Mouse (Mus musculus) heart, adult 9 months (tissue): ENCODE data around the gene Cmtr1.
"Not testable (repeated sequence)": the region's sequence is repeated elsewhere in the genome, so short reads cannot be mapped to it uniquely, and the experiment has no call there.

Experiments
- DNase-seq, 2 experiments: peaks; one replicate each; pipeline ENCODE4 v3.0.0; 2022; ENCODE audit warnings: low spot score in 2 of 2

The Cmtr1 gene

DNA sequence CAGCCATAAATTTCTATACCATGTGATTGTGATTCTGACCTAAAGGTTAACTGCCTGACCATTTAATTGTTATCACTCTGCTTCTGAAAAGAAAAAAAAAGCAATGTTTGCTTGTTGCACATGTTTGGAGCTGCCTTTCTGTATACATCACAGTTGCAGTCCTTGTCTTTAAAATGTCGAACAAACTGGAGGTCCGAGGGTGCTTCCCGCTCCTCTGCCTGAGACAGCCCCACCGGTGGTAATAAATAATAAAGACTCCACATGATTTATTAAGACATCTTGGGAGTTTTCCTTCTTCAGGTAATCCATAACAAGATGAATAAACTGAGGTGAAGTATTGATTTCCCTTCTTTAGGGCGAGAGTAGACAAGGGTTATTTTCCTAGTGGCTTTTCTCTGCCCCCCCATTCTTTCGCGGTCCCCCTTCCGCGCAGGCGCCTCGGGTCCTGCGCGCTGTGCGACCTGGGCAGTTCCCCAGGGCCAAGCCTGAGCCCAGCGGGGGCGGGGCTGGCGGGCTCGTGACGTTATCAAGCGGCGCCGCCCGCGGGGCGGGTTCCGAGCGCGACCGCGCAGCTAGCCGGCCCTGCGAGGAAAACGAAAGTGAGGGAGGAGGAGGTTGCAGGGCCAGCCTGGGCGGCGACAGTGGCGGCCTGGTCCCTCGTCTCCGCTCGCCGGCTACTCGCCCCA is at the start of gene Cmtr1:
Cmtr1 (plus strand) TSS at position 520 of the 686 bp plus-strand sequence.
- peak; percentile 96 for DNase-seq

DNA sequence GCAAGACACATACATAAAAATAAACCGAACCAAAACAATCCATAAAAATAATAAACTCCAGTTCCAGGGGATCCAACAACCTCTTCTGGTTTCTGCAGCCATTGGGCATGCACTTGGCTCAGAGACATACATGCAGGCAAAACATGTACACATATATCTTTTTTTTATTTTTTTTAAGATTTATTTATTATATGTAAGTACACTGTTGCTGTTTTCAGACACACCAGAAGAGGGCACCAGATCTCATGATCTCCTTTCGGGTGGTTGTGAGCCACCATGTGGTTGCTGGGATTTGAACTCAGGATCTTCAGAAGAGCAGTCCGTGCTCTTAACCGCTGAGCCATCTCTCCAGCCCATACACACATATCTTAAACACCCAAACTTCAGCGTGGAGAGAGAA is 46.9 kb upstream of the Cmtr1 start:
- DNase-seq = not testable (repeated sequence)

DNA sequence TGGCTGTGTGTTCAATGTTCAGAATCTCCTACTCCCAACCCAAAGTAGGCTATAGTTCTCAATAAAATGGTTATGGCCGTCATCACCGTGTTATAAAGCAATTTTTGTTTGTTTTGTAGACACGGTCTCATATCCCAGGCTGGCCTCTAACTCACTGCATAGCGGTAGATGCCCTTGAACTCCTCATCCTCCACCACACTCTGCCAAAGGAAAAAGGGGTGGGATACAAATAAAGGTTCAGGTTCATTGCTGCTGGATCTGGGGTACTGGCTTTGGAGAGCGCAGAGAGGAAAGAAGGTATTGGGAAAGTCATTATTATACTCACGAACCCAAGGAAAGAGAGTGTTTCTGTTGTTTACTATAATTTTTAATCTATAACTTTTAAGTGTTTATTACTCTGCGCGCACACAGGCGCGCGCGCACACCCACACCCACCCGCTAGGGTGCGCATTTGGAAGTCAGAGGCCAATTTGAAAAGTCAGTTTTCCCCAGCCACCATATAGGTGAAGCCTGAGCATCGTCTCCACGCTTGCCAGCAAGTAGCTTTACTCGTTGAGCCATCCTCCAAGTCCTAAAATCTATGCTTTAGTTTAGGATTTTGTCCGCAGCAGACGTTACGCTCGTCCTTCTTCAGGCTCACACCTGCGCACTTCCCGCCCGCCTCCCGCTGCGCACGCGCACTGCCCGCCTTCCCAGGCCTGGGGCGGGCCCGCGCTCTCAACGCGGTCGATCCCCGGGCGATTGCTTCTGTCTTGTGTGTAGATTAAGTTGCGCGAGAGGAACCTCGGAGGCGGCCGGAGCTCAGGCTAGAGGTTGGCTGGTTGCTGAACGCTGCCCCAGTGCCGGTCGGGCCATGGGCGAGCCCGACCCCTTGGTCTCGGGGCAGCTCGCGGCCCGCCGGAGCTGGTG is 46.0 kb upstream of the Cmtr1 start, which contains the start of the genes Rnf8 and Gm28043:
Rnf8 (plus strand) TSS at position 676 of the 909 bp plus-strand sequence.
Gm28043 (plus strand) TSS at position 762 of the 909 bp plus-strand sequence.
- DNase-seq = peak; percentile 93 to 94

DNA sequence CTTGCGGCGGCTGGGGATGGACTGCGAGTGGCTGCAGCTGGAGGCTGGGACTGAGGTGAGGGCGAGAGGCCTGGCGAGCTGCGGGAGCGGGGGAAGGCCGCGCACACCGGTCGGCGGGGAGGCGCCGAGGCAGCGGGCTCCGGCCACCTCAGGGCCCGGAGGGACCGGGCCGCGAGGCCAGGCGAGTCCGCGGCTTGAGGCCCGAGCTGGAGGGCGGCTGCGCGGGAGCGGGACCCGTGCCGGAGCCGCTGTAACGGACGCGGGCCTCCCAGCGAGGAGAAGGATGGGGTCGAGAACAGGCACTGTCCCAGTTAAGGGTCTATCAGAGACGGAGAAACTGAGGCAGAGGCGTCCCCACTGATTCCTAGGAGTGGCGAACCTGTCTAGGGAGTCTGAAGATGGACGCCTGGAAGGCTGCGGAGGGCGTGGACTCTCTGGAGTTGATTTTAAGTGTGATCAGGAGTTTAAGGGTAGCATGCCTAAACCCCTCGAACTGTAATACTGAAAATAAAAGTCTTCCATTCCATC is 45.3 kb upstream of the Cmtr1 start:
- DNase-seq = no peak

DNA sequence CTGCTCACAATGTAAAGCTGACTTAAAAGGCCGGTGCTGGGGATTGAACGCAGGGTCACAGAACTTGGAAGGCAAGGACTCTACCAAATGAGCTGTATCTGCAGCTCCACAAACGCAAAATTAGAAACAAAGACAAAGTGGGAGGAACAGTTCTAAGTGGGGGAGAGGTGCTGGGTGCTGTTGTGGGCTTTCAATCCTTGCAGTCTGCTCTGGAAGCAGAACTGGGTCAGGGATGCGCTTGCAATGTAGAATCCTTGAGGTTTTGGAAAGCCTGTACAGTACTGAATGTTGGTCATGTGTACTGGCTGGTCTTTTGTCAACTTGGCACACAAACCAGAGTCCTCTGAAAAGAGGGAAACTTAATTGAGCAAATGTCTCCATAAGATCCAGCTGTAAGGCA is 44.8 kb upstream of the Cmtr1 start:
- DNase-seq = no peak

DNA sequence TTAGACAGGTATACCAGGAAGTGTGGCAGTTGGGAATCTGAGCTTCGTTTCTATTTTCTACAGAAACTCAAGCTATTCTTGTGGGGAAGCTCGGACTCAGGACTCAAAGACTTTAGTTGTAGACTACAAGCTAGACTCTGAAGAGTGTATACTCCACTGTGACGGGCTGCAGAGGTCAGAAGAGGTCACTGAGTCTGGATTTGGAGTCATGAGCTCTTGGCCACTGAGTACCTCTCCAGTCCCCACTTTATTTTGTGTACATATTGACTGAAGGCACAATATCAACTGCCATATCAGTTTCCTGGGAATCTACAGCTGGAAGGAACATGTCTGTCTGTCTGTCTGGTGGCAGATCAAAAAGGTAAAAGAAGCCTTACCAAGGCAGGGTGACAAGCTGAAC is 41.2 kb upstream of the Cmtr1 start:
- no peak for DNase-seq

DNA sequence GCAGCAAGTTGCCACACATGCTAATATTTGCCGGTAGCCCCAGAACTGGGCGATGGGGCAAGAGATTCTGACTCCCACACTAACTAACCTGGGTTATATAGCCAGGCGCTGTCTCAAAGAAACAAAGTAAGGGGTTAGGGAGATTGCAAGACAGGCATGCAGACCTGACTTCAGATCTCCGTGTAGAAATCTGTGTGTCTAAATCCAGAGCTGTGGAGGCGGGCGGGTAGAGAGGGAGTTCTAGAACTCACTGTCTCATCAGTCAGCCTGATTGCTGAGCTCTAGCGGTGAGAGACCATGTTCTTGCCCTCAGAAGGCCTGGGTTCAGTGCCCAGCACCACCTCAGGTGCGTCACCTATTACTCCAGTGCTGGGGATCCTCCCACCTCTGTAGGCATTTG is 36.9 kb upstream of the Cmtr1 start:
- no peak for DNase-seq

DNA sequence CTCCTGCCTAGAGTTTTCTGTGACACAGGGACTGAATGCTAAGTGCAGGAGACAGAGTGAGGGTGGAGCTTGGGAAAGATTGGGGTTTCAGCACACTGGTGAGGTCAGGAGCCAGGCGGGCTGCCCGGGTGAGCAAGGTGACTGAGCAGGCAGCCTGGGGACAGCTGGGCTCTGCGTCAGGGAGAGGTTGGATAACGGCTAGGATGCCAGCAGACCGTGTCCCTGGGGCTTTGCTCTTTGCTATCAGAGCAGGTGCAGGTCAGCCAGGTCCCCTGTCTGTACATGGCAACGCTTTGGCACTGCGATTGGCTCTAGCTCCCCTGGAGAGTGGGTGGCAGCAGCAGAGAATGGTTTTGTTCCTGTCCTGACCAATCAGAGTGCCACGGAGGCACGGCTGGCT is 33.1 kb upstream of the Cmtr1 start:
- DNase-seq = peak in 1 of 2 experiments; percentile 17

DNA sequence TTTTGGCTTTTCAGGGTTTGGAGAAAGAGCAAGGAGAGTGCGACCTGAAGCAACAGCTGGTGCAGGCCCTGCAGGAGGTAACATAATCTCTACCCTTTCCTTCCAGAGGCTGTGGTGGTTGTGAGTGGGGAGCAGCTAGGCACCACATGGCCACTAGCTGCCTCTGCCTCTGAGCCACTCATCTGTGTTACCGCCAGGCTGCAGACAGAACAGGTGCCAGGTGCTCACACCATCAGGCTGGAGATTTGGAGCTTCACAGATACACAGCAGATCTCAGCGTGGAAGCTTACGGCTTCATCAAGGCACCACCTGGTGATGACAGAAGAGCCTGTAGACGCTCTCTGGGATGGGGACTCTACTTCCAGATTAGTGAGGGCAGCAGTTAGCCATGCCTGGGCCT is 31.4 kb upstream of the Cmtr1 start:
- no peak for DNase-seq

DNA sequence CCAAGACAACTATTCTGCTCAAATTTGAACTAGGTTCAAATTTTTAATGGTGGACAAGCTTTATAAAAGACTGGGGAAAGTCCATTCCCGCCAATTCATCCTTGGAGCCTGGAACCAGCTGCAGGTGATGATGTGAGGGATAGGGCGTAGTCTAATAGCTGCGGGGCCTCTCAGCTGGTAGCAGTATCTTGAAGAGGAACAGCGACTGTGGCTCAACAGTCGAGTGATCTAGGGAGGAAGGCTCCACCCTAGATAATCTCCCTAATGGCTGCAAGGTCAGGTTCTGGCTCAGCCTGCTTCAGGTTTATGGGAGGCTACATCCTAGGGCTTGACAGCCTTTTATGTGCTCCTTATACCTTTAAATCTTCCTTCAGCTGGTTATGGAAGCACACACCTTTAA is 30.8 kb upstream of the Cmtr1 start:
- DNase-seq = no peak

DNA sequence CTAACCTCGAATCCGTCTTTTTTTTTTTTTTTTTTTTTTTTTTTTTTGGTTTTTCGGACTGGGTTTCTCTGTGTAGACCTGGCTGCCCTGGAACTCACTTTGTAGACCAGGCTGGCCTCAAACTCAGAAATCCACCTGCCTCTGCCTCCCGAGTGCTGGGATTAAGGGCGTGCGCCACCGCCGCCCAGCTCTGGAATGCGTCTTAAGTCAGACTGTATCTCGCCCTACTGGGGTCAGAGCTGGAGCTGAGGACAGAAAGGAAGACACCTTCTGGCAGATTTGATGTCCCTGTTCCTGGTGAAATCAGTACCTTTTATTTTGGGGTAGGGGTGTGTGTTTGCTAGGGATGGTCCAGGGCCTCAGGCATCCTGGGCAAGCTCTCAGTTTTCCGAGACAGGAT is 28.1 kb upstream of the Cmtr1 start:
- no peak for DNase-seq

DNA sequence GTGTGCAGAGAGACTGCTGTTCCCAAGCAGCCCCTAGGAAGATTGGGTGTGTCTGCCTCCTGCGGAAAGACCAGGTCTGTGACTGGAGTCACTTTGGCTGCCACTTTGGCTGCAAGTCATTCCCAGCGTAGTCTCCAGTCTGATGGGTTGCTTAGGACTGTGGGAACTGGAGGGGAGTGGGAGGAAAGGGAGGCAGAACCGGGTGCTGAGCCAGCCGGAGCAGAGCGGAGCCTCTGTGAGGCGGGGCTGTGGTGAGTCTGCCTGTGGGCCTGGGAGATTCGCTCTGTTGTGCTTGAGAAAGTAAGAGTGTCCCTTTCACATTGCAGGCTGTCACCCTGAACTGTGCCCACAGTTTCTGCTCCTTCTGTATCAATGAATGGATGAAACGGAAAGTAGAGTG is 24.9 kb upstream of the Cmtr1 start:
- no peak for DNase-seq

DNA sequence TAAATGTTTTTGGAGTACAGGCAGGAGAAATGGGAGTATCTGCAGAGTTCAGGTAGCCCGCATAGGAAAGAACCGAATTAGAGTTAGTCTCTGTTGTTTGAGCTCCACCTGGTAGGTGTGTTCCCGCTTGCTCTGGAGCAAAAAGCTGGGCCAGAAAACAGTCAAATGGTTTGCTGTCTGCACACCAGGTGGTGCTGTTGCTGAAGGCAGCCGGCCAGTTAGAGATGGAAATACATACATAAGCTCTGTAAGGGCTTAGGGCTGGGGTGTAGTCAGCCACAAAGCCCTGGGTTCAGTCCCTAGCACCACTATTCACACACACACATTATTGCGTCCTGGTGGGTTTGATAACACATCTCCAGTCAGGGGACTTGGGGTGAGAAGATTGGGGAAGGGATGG is 24.3 kb upstream of the Cmtr1 start:
- DNase-seq = peak in 1 of 2 experiments; percentile 9

DNA sequence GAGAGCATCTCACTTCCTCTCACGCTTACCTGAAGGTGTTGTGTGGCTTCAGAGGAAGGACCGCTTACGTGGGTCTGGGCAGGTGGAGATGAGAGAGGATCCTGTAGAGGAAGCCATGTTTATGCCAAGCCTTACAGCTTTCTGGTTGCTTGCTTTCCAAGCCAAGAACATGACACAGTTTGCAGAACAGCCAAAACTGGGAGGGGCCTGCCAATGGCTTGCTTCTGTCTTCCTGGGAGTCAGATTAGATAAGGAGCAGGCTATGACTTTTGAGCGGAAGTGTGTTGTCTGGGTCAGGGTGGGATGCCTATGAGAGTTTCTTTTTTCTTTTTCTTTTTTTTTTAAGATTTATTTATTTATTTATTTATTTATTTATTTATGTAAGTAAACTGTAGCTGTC is 23.0 kb upstream of the Cmtr1 start:
- DNase-seq = peak; percentile 22 to 36

DNA sequence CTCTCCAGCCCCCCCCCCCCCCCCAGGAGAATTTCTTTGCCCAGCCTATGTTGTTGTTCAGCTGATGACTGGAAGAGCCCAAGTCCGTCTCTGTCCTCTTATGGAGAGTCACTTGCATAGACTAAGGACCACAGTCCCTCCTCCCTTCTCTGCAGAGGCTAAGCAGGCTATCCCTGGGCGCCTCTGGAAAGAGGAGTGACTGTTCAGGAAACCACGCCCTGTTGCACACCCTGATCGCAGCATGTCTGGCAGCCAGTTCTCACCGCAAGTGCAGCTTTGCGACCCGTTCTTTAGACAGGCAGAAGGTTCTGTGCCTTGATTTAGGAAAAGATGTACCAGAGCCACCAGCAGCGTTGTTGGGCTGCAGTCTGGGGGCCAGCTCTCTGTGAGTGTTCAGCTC is 22.5 kb upstream of the Cmtr1 start:
- peak; percentile 21 for DNase-seq

DNA sequence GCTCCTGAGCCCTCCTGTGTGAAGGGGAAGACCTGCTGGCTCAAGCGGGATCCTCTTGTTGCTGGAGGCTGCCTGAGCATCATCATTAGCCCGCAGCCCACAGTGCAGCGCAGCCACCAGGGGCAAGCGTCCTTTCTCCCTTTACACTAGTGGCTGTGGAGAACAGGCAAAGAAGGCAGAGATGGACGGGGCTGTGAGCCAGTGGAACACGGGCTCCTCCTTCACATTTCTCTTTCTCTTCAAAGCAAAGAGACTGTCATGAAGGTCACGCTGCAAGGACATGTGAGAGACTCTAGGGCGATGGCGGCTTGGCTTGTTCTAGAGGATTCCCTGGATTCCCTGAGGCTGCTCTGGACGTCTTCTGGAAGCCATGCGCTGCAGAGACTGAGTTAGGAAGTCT is 19.4 kb upstream of the Cmtr1 start:
- no peak for DNase-seq

DNA sequence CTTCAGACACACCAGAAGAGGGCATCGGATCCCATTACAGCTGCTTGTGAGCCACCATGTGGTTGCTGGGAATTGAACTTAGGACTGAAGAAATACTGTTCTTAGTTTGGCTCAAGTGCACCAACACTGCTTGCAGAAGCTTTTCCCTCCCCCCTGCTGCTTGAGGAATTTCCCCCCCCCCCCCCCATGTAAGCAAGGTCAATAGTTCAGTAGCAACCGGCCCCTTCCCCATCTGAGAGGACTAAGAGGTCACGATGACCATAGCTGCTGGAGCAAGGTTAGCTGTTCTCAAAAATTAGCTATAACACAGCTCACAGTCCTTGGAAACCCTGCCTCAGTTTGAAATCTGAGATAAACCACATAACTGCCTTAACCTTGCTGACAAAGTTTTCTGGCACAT is 18.2 kb upstream of the Cmtr1 start:
- no peak for DNase-seq

DNA sequence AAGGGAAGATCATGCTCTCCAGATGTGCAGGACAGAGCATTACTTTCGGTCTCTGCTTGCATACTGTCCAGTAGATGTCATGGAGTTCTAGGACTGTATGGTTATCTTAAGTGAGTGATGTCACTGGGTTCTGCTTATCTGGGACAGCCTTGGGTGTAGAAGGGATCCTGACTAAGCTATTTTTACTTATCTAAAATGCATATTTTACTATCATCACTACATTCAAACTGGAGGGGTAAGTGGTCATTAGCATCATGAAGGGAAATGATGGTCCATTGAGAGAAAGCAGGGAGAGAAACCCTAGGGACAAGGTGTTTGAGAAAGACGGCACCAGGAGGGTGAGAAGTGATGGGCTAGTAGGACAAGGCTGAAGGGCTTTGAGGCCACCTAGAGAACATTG is 2.1 kb upstream of the Cmtr1 start:
- DNase-seq = no peak

DNA sequence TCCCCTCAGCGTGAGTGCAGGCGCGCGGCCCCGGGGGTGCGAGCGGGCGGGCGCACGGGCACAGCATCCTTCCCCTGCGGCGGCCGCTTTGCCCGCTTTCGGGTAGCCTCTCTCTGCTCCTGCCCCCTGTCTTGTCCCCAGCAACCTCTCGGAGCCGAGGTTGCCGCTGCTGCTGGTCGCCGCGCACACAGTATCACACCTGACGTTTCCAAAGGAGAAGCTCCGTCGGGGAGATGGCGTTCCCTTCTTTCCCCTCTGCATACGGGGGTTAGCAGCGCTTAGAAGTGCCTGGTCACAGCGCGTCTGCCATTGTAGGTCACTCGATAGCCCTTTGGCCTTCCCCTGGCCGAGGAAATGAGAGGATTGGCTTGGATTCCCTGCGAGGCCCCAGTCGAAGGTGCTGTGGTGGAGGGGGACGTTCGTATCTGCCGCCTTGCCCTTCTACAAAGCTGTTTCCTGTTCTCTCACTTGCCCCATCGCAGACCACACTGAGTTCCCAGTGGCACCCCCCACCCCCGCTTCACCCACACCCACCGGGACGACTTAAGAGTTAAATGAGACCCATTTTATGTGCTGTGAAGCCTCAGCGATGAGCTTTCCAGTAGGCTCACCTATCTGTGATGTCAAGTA is 482 bp downstream of the Cmtr1 start:
- DNase-seq = no peak

DNA sequence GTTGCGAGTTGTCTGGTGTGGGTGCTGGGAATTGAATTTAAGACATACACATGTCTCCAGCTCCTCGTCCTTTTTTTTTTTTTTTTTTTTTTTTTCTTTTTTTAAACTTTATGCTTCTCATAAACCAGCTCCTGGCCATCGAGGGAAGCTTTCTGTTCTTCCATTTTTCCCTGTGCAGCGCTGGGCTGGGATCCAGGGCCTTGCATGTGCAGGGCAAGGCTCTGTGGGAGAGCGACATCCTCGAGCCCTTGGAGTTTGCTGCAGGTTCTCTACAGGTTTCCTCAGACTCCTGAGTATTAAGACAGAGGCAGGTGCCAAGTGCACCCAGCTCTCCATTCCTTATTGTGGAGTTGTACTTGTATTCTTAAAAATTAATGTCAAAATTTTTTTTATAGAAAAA is 1.8 kb downstream of the Cmtr1 start:
- no peak for DNase-seq

DNA sequence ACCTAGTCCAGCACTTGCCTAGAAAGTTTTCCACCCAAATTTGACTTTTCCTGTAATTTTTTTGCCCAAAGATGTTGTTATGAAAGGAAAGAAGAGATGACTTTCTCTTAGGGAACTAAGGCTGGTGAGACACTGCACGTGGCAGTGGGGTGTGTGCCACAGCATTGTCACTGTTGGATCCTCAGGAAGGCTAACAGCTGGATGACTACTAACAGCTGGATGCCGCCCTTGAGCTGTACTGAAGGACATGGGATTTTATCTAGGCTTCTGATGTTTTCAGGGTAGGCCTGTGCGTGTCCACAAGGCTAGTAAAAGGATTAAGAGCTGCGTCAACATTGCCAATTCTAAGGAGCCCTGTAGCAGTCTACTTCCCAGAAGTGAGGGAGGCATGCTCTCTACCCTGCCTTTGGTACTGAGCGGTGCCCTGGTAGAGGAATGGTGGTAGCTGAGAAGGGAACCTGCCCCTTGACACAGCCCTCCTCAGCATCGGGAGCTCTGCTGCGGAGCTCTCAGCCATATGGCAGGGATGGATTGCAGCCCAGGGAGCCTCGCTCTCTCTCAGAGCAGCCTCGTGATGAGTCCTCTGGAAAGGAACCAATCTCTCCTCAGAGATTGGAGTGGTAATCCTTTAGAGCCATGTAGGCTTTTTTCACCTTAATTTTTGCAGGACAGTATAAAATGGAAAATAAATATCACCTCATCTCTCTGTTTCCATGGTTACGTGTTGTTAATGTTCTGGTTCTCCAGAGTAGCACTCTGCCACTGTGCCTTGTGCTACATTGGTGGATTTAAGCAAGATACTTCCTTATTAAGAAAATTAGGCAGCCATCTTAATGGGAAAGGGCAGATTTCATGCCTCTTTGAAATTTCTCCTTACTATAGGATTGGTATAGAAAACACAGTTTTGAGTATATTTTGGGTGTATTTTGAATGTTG is 7.9 kb downstream of the Cmtr1 start:
- no peak for DNase-seq
